Mouse (Mus musculus) spleen, adult 18-20 months (tissue): ENCODE results near the gene Foxred2.

Experiments used
- DNase-seq, 2 experiments: peaks; one replicate each; pipeline ENCODE4 v3.0.0; 2022; ENCODE audit warnings: mixed read lengths in 2 of 2

The Foxred2 gene

DNA sequence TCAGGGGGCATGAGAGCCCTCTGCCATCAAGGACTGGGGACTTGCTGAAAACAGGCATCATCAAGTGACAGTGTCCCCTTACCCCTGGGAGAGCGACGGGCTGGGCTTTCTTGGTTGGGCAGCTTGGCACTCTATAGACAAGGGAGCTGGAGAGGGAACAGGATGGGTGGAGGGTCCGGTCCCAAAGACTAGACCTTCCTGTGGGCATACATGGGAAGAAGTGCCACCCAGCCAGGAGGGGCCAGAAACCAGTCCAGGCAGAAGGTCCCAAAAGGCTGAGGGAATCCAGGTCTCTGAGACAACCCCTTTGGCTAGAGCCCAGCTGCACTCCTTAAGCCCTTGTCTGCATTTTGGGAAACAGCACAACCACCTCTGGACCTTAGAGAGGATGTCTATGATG, 42.0 kb downstream of the Foxred2 start:
- DNase-seq = no peak

- DNase-seq = no peak
Observed at GRCm38 (mm10) chr15:77913054-77913453, 43.5 kb downstream of the Foxred2 start.

DNA sequence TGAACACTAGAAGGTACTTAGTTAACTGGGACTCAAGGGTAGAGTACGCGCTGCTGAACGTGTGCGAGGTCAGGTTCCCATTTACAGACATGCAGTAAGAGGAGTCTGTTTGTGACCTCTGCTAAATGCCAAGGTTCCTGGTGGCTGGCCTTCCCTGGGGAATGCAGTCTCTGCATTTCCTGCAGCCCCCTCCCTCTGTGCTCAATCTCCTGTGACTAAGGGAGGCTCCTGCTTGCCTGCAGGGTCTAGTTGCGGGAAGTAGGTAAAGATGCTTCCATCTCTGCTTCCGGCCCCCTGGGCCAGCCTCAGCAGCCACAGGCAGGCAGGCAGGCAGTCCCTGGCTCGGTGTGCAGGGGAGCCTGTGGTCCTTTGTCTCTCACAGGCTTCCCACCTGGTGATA, 43.9 kb downstream of the Foxred2 start:
- DNase-seq = no peak

DNA sequence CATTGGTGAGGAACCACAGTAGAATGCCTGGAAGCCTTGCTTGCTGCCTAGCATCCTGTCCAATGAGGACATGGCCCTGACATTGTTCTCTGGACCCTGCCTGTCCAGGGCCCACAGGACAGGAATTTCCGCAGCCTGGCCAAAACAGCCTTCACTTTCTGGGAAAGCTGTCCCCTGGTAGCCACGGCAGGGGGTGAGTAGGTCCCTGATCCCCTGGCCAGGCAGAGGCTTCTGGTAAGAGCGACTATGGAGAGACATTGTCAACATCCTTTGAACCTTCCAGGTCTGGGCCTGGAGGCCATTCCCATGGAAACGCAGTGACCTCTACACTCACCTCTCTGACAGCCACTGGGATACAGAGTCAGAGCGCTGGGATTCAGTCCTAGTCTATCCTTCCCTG, 44.5 kb downstream of the Foxred2 start:
- DNase-seq = no peak

DNA sequence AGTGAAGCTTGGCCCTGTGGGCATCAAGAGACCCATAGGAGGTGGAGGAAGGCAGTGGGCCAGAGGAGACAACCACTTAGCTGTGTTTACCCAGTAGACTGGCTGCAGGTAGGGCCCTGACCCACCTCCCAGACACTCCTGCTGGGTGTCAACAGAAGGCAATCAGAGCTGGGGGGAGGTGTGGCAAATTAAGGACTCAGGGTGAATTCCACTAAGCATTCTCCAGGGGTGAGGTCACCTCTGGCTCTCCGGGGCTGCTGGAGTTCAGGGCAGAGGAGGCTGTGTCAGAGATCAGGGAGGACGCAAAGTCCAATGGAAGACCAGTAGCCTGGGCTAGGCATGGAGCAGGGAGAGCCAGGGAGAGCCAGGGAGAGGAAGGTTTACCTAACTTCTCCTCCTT, 45.5 kb downstream of the Foxred2 start:
- no peak for DNase-seq

- DNase-seq = no peak
Observed at GRCm38 (mm10) chr15:77907646-77908518, 48.6 kb downstream of the Foxred2 start.

DNA sequence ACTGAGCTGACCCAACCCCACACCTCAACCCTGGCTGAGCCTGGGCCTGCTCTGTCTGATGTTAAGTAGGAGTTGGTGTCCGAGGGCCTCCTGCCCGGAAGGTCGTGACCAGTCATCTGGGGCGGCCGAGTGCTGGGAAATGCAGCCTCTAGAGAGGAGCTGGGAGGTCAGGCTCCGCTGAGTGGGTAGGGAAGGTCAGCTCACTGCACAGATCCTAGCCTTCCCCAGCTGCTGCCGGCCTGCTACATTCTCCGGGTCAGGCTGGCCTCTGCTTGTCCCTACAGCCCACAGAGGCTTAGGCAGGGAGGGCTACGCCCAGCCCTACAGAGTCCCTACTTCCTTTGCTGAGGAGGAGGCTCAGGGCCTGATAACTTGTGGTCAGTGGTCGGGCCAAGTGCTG, 50.0 kb downstream of the Foxred2 start:
- DNase-seq = no peak

GRCm38 (mm10) chr15:77906081-77906480, 50.4 kb downstream of the Foxred2 start:
- no peak for DNase-seq

DNA sequence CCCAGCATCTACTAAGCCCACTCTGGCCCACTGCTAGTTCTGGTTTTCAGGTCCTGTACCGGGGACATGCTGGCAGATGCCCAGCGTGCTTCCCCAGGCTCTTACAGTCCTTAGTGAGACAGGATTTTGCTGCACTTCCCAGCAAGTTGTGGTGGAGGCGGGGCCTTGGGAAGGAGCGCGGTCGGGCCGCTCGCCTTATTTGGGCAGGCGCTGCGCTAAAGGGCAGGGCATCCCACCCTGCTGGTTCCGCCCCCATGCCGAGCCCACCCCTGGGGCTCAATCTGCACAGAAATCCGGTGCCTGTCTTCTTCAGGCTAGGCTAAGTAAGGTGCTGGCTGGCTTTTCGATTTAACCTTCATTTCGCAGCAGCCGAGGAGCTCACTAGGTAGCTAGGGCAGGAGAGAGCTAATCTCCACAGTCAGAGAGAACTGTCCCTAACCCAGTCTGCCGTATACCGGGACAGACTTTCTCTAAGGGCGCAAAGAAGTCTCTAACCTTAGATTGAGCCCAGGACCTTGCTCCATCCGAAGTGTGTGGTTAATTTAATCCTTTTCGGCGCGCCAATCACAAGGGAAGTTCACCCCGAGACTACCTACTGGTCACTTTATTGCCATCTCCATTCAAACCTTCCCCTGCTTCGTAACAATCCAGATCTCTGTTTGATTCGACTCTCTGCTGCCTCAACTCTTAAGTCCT, 51.1 kb downstream of the Foxred2 start:
- DNase-seq = peak; percentile 47 to 55

DNA sequence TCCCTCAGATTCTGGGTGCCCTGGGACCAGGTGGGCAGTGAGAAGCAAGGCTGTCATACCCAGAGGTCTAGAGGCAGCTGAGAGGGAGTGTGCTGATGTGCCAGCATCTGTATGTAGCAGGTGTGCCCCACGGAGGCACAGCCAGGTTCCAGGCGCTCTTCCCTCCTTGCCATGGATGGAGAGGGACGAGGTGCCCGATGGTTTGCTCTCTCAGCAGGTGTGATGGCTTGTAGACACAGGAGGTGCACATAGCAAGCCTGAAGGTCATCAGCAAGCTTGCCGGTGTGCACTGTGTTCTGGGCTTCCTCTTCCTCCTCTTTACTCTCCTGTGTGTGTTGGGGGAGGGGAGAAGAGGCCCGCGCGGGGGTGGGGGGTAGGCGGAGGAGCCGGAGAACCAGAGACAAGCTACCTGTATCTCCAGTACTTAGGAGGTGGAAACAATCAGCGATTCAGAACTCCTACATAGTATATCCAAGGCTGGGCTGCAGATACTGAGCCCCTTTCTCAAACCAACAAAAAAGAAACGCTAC, 52.1 kb downstream of the Foxred2 start:
- no peak for DNase-seq

- DNase-seq = no peak
Observed at GRCm38 (mm10) chr15:77903176-77903575, 53.3 kb downstream of the Foxred2 start.

- DNase-seq = no peak
Observed at GRCm38 (mm10) chr15:77894926-77895325, 61.6 kb downstream of the Foxred2 start.

GRCm38 (mm10) chr15:77893292-77893691, 63.2 kb downstream of the Foxred2 start:
- DNase-seq = no peak

- DNase-seq = no peak
Observed at GRCm38 (mm10) chr15:77892420-77892819, 64.1 kb downstream of the Foxred2 start.

- DNase-seq = no peak
Observed at GRCm38 (mm10) chr15:77891766-77892165, 64.8 kb downstream of the Foxred2 start.
